Mouse (Mus musculus) midbrain, embryonic 13.5 days (tissue): ENCODE data around the gene Ninl. TPM values are rescaled to one million over a fixed set of nuclear protein-coding genes. Genes with fewer than 3 reads are reported as not detected.

Experiments
- ATAC-seq: fragments of 200-750 bp; cut with Nextera tagmentation; 2 replicates; pipeline ENCODE4 v1.8.0; 2017; ENCODE audit warnings: mild to moderate bottlenecking, moderate TSS enrichment, moderate library complexity
- H3K27ac ChIP-seq: fragments of 300-500 bp; sonication (generic); 2 replicates; pipeline ENCODE4 v1.5.1; 2015; ENCODE audit warnings: inconsistent platforms, mild to moderate bottlenecking, moderate library complexity
- H3K27me3 ChIP-seq: fragments of 300-500 bp; sonication (generic); 2 replicates; pipeline ENCODE4 v1.6.1; 2015; ENCODE audit warnings: mild to moderate bottlenecking, inconsistent platforms
- H3K36me3 ChIP-seq: fragments of 300-500 bp; sonication (generic); 2 replicates; pipeline ENCODE4 v1.6.1; 2015; ENCODE audit warnings: mild to moderate bottlenecking, inconsistent platforms
- H3K4me1 ChIP-seq: fragments of 300-500 bp; sonication (generic); replicated peaks from 2 replicates; pipeline ENCODE4 v1.6.1; 2015; ENCODE audit warnings: inconsistent platforms
- H3K4me2 ChIP-seq: fragments of 300-500 bp; sonication (generic); replicated peaks from 2 replicates; pipeline ENCODE4 v1.6.1; 2015; ENCODE audit warnings: moderate library complexity, mild to moderate bottlenecking, inconsistent platforms
- H3K4me3 ChIP-seq: fragments of 300-500 bp; sonication (generic); replicated peaks from 2 replicates; pipeline ENCODE4 v1.5.1; 2015; ENCODE audit warnings: mild to moderate bottlenecking, inconsistent platforms
- H3K9ac ChIP-seq: fragments of 300-500 bp; sonication (generic); replicated peaks from 2 replicates; pipeline ENCODE4 v1.6.1; 2015; ENCODE audit warnings: mild to moderate bottlenecking, inconsistent platforms
- H3K9me3 ChIP-seq: fragments of 300-500 bp; sonication (generic); 2 replicates; pipeline ENCODE4 v1.6.1; 2016; ENCODE audit warnings: mild to moderate bottlenecking, inconsistent platforms
- WGBS: fragments of 180-500 bp; shearing (Covaris S2); methylation state at CpG from one replicate; pipeline ENCODE4 v1.1.7; 2015; 5-methylcytosine and 5-hydroxymethylcytosine counted together
- polyA plus RNA-seq: library from polyadenylated mRNA; unstranded; fragments of >200 nt; fragmentation: Nextera tagmentation; extraction: Ambion mirVana; gene quantifications from 2 replicates; pipeline ENCODE4 v1.2.1, GENCODE M21; 2015

Gene Ninl
- polyA plus RNA-seq: 6.9 and 7.0 TPM in 2 replicates

DNA sequence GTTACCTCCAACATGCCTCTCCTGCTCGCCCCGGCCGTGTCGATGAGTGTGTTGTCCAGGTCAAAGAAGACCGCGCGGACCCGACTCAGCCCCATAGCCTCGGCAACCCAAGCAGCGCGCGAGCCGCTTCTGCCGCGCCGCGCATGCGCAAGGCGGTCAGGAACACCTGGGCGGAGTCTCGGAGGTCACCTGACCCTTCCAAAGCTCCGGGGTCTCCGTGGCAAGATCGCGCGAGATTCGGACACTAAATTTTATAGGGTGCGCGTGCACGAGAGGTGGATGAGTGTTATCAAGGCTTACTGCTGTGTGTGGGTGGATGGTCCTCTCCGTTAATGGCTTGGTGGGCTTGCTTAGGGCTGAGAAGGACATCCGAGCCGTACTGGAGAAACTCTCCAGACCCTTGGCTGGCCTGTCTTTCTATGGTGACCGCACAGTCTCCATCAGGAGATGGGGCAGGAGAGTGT lies at the start of gene Ninl, which contains the start of gene Nanp:
TSS of gene Ninl (minus strand) at position 151 of the 464 bp plus-strand sequence.
TSS of gene Nanp (minus strand) at position 167 of the 464 bp plus-strand sequence.
- H3K27me3 ChIP-seq: no peaks in the 10 kb centered on the region
- H3K9ac ChIP-seq: peak within 1 kb of the TSS; percentile 95
- H3K9me3 ChIP-seq: no peaks in the 10 kb centered on the region; the same call in 1 of the 2 replicates
- H3K27ac ChIP-seq: peak within 1 kb of the TSS; percentile 63
- ATAC-seq: peak; percentile 96
- H3K36me3 ChIP-seq: no peaks in the 10 kb centered on the region
- H3K4me3 ChIP-seq: peak within 1 kb of the TSS; percentile 87
- peaks cover 21% of the 10 kb centered on the region for H3K4me1 ChIP-seq
- peak within 1 kb of the TSS; percentile 67 for H3K4me2 ChIP-seq
- under 1% methylated on average over 34 of the region's 34 CpGs for WGBS

DNA sequence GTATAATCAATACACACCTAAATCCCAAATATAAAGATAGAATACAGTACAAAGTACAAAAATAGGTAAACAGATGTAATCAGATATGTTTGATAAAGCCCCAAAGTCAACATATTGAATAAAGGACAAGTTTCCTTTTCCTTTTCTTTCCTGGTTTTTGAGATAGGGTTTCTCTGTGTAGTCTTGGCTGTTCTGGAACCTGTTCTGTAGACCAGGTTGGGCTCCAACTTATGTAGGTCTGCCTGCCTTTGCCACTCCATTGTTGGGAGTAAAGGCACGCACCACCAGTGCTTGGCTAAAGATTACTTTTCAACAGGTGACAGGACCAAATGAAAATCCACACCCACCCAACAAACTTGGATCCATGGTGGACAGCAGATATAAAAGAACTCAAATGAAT lies 17.5 kb upstream of the Ninl start:
- Histone ChIP-seq H3K4me3 (no peak overlapping the region), H3K9ac (no peak overlapping the region), H3K4me1 (no peaks in the 10 kb centered on the region), H3K36me3 (no peaks in the 10 kb centered on the region), H3K4me2 (no peak overlapping the region), H3K27me3 (no peaks in the 10 kb centered on the region), H3K27ac (no peak overlapping the region), H3K9me3 (0 out of 2 replicates have a peak, but pooled peaks cover 3% of the 10 kb centered on the region)
- ATAC-seq: no peak
- 84% methylated on average over 1 of the region's 1 CpGs for WGBS

DNA sequence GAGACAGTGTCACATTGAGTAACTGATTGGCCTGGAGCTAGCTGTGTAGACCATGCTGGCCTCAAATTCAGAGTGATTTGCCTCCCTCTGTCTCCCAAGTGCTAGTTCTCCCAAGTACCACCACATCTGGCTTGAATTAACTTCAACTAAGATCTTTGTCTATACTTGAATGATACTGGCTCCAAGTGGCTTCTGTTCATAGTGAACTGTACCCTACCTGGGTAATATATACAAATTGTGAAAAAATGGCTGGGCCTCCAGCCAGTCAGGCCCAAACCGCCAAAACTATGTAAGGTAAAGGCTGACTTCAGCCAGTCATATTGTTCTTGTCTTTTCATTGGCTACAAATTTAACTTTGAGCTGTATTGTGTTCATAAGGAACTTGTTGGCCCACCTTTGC lies 1.2 kb upstream of the Ninl start:
- H3K4me1 ChIP-seq: peaks cover 21% of the 10 kb centered on the region
- WGBS: 85% methylated on average over 1 of the region's 1 CpGs
- H3K36me3 ChIP-seq: no peaks in the 10 kb centered on the region
- H3K4me3 ChIP-seq: no peak overlapping the region
- H3K27ac ChIP-seq: no peak overlapping the region
- H3K9ac ChIP-seq: no peak overlapping the region
- no peaks in the 10 kb centered on the region; the same call in 1 of the 2 replicates for H3K9me3 ChIP-seq
- ATAC-seq: no peak
- H3K27me3 ChIP-seq: no peaks in the 10 kb centered on the region
- no peak overlapping the region for H3K4me2 ChIP-seq

DNA sequence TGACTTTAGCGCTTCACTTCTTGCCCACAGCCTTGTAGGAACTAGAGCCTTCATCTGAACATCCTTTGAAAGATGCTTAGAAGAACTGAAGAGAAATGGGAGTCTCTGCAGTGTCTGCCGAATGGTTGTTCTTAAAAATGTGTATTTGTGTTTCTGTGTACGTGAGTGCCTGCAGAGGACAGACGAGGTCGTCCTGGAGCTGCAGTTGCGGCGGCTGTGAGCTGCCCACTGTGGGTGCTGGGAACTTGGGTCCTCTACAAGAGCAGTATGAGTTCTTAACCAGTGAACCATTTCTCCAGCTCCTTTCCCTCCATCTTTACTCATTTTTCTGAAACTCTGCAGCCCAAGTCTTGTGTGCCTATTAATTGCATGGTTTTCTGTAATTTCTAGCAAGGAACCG lies 544 bp upstream of the Ninl start:
- peak overlapping the region; percentile 87 for H3K4me3 ChIP-seq
- 50% methylated on average over 8 of the region's 8 CpGs for WGBS
- H3K4me1 ChIP-seq: peaks cover 21% of the 10 kb centered on the region
- H3K9ac ChIP-seq: peak overlapping the region; percentile 95
- no peak; the same call in 1 of the 2 replicates for ATAC-seq
- no peaks in the 10 kb centered on the region for H3K36me3 ChIP-seq
- H3K27ac ChIP-seq: peak overlapping the region; percentile 63
- H3K9me3 ChIP-seq: no peaks in the 10 kb centered on the region; the same call in 1 of the 2 replicates
- H3K4me2 ChIP-seq: peak overlapping the region; percentile 67
- no peaks in the 10 kb centered on the region for H3K27me3 ChIP-seq

DNA sequence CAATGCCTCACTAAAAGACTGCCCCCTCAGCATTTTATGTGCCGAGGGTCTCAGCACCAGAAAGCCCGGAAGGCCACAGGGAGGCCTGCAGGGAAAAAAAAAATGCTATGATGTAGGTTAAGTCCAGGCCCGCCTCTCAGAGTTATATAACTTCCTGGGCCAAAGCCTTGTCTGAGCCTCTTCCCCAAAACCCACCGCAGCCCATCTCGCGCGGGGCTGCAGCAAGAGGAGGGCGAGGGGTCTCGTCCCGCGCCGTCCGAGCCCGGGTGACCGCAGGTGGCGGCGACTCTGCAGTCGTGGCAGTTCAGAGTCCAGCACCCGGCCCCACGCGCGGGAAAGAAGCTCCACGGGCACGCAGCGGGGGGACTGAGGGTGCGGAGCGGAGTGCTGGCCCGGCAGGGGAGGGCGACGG lies 365 bp downstream of the Ninl start:
- Histone ChIP-seq H3K4me2 (peak overlapping the region; percentile 67), H3K27me3 (no peaks in the 10 kb centered on the region), H3K27ac (peak overlapping the region; percentile 51; the same call in 1 of the 2 replicates), H3K9me3 (no peaks in the 10 kb centered on the region; the same call in 1 of the 2 replicates), H3K4me3 (peak overlapping the region; percentile 87), H3K9ac (peak overlapping the region; percentile 95), H3K36me3 (no peaks in the 10 kb centered on the region), H3K4me1 (peaks cover 21% of the 10 kb centered on the region)
- ATAC-seq: no peak; the same call in 1 of the 2 replicates
- WGBS: under 1% methylated on average over 25 of the region's 30 CpGs

DNA sequence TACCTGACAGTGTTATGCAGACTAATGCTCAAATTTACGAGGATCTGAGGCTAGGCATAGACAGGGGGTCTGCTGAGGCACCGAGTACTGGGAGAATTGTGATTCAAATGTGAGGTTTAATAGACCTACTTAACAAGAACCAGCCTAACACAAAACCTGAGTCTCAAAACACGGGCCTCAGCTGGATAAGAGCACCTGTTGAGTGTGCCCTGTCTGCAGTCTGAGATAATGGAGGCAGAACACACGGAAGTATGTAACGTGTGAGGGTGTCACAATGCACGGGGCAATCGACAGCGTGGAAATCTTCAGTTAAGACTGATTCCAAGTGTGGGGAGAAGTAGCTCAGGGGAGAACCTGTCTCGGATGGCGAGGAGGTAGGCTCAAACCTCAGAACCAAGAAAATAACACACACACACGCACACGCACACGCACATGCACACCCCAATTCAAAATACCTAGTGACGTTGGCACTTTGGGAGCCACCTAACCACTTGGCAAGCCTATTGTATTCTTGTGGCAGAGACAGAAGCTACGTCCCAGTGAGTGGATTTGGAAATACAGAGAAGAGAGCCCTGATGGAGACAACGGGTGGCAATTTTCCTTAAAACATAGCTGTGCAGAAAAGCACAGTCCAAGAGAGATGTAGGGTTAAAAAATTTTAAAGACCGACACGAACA lies 1.2 kb downstream of the Ninl start:
- Histone ChIP-seq H3K4me2 (peak overlapping the region; percentile 67), H3K4me1 (peaks cover 21% of the 10 kb centered on the region), H3K9ac (peak overlapping the region; percentile 95), H3K9me3 (no peaks in the 10 kb centered on the region; the same call in 1 of the 2 replicates), H3K27ac (no peak overlapping the region), H3K4me3 (peak overlapping the region; percentile 87), H3K27me3 (no peaks in the 10 kb centered on the region), H3K36me3 (no peaks in the 10 kb centered on the region)
- no peak for ATAC-seq
- 66% methylated on average over 18 of the region's 18 CpGs for whole genome bisulfite sequencing

DNA sequence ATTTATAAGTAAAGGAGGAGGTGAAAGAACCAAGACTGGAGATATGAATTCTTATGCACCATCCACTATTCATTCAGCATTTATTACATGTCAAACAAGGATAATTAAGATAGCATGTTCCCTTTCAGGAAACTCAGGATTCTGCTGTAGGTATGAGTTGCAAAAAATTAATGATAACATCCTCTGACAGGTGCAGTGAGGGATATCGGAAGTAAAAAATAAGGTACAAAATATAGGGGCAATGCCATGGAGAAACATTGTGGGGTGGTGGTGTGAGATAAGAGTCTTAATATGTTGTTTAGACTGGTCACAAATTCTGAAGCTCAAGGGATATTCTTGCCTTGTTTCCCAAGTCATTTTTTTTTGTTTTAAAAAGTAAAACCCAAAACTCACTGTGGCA lies 1.9 kb downstream of the Ninl start:
- H3K27ac ChIP-seq: no peak overlapping the region
- 92% methylated on average over 1 of the region's 1 CpGs for WGBS
- no peak overlapping the region for H3K4me3 ChIP-seq
- no peak overlapping the region for H3K9ac ChIP-seq
- no peaks in the 10 kb centered on the region; the same call in 1 of the 2 replicates for H3K9me3 ChIP-seq
- H3K36me3 ChIP-seq: no peaks in the 10 kb centered on the region
- no peaks in the 10 kb centered on the region for H3K27me3 ChIP-seq
- ATAC-seq: no peak
- H3K4me2 ChIP-seq: peak overlapping the region; percentile 67; the same call in 1 of the 2 replicates
- peaks cover 21% of the 10 kb centered on the region for H3K4me1 ChIP-seq

DNA sequence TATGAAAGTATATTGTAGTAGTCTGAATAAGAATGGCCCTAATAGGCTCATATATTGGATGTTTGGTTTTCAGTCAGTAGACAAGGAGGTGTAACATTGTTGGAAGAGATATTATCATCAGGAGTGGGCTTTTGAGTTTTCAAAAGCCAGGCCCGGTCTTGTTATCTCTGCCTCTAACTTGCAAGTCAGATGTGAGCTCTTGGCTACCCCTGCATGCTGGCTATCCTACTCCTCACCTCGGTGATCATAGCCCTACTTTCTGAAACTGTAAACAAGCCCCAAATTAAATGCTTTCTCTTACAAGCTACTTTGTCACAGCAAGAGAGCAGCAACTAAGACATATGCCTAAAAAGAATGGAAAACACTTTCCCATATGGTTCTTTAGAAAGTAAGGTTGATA lies 2.5 kb downstream of the Ninl start:
- Histone ChIP-seq H3K9me3 (no peaks in the 10 kb centered on the region; the same call in 1 of the 2 replicates), H3K27me3 (no peaks in the 10 kb centered on the region), H3K4me1 (peaks cover 21% of the 10 kb centered on the region), H3K4me3 (no peak overlapping the region), H3K27ac (no peak overlapping the region), H3K4me2 (no peak overlapping the region), H3K36me3 (no peaks in the 10 kb centered on the region), H3K9ac (no peak overlapping the region)
- ATAC-seq: no peak
- WGBS: 97% methylated on average over 2 of the region's 2 CpGs

DNA sequence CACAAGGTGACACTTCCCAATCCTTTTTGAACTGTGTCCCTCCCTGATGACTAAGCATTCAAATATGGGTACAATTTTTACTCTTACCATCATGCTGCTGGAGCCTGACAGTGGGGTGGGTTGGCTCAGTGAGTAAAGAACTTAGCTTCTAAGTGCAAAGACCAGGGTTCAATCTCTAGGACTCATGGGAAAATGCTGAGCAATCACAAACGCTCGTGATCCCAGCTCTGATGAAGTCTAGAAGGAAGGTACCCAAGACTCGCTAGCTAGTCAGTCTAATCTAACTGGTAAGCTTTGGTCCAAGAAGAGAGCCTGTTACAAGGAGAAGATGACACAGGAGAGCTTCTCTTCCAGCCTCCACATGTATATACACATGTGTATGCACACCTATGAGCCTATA lies 4.7 kb downstream of the Ninl start:
- 96% methylated on average over 3 of the region's 3 CpGs for WGBS
- Histone ChIP-seq H3K4me1 (peaks cover 14% of the 10 kb centered on the region), H3K4me3 (no peak overlapping the region), H3K27me3 (no peaks in the 10 kb centered on the region), H3K27ac (no peak overlapping the region), H3K36me3 (0 out of 2 replicates have a peak, but pooled peaks cover under 1% of the 10 kb centered on the region), H3K9ac (no peak overlapping the region), H3K9me3 (no peaks in the 10 kb centered on the region), H3K4me2 (no peak overlapping the region)
- no peak for ATAC-seq

DNA sequence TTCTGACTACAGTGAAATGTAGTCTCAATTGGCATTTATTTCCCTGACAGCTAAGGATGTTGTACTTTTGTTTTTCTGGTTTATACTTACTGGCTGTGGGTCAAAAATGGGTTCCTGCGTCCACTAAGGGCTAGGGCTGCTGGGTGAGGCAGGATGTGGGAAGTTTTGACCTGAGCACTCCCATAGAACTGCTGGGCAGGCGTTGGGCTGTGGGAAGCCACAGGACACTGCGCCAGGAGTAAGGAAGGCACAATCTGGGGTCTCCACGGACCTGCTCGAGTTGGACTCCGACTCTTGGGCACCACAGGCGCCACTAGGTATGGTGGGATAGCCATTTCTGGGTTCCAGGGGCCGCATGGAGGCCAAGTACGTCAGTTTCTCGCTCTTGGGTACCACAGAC lies 18.0 kb downstream of the Ninl start:
- no peak overlapping the region for H3K9ac ChIP-seq
- no peaks in the 10 kb centered on the region for H3K27me3 ChIP-seq
- H3K27ac ChIP-seq: no peak overlapping the region
- no peak overlapping the region for H3K4me3 ChIP-seq
- no peaks in the 10 kb centered on the region for H3K9me3 ChIP-seq
- no peaks in the 10 kb centered on the region for H3K4me1 ChIP-seq
- 93% methylated on average over 10 of the region's 10 CpGs for WGBS
- H3K36me3 ChIP-seq: 0 out of 2 replicates have a peak, but pooled peaks cover 3% of the 10 kb centered on the region
- H3K4me2 ChIP-seq: no peak overlapping the region
- no peak for ATAC-seq

DNA sequence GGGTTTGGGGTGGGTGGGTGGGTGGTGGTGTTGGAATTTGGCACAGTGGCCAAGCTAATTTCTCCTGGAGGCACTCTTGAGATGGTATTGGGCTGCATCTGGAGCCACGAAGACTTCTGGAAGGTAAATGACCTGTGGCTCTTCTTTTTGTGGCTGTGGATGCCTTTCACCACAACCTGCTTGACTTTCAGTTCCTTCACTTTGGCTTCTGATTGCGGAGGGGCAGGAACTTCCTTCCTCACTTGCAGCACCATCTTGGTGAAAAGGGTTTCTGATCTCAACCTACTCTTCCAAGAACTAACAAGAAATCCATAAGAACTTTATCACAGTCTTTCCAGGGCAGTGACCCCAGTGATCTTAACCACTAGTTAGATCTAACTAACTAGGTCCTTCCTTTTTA lies 23.9 kb downstream of the Ninl start:
- no peak overlapping the region for H3K9ac ChIP-seq
- 94% methylated on average over 2 of the region's 2 CpGs for WGBS
- H3K4me1 ChIP-seq: no peaks in the 10 kb centered on the region
- no peak for ATAC-seq
- no peak overlapping the region for H3K27ac ChIP-seq
- H3K4me2 ChIP-seq: no peak overlapping the region
- no peaks in the 10 kb centered on the region for H3K27me3 ChIP-seq
- H3K4me3 ChIP-seq: no peak overlapping the region
- no peaks in the 10 kb centered on the region for H3K36me3 ChIP-seq
- H3K9me3 ChIP-seq: no peaks in the 10 kb centered on the region

DNA sequence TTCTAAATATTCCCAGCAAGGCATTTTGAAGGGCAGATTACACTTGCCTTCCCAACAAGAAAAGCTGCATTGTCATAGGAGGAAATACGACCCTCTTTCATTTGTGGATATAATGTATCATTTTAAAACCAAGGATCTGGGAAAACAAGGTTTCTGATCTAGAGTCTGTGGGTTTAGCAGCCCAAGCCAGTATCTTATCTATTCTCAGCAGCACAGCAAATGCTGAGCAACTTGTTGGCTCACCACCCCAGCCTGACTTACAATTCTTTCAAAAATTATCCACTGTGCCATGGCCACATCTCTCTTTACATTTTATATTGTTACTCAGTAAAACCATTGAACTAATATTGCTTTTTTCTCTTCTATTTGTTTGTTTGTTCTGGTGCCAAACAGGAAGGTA lies 27.9 kb downstream of the Ninl start:
- H3K36me3 ChIP-seq: no peaks in the 10 kb centered on the region
- H3K9me3 ChIP-seq: no peaks in the 10 kb centered on the region
- ATAC-seq: no peak
- peaks cover 20% of the 10 kb centered on the region for H3K4me1 ChIP-seq
- no peak overlapping the region for H3K9ac ChIP-seq
- no peak overlapping the region for H3K4me2 ChIP-seq
- 81% methylated on average over 1 of the region's 1 CpGs for WGBS
- H3K27me3 ChIP-seq: no peaks in the 10 kb centered on the region
- H3K4me3 ChIP-seq: no peak overlapping the region
- no peak overlapping the region for H3K27ac ChIP-seq
